Mouse (Mus musculus) ES-Bruce4 (cell line): ENCODE measurements around the gene Eif4g3. TPM values are rescaled to one million over a fixed set of nuclear protein-coding genes. Genes with fewer than 3 reads are reported as not detected.

Experiments used
- H3K27ac ChIP-seq: 2 replicates; pipeline ENCODE4 v1.5.1; 2012; ENCODE audit warnings: low read length, inconsistent platforms; ENCODE audit not compliant: insufficient read depth
- H3K27me3 ChIP-seq: 2 replicates; pipeline ENCODE4 v1.6.1; 2012; ENCODE audit warnings: mild to moderate bottlenecking, low read length, inconsistent platforms; ENCODE audit not compliant: control insufficient read depth, poor library complexity, insufficient read depth, severe bottlenecking
- H3K36me3 ChIP-seq: 2 replicates; pipeline ENCODE4 v1.6.1; 2012; ENCODE audit warnings: inconsistent platforms, mild to moderate bottlenecking, low read length, moderate library complexity; ENCODE audit not compliant: control insufficient read depth, poor library complexity, insufficient read depth, severe bottlenecking
- H3K4me1 ChIP-seq: one replicate; pipeline ENCODE4 v1.8.1; 2011; ENCODE audit warnings: low read length; ENCODE audit not compliant: control insufficient read depth, insufficient read depth
- H3K4me3 ChIP-seq: 2 replicates; pipeline ENCODE4 v1.5.1; 2011; ENCODE audit warnings: low read depth, mild to moderate bottlenecking, low read length
- H3K9ac ChIP-seq: 2 replicates; pipeline ENCODE4 v1.6.1; 2012; ENCODE audit warnings: low read depth, mild to moderate bottlenecking, inconsistent platforms; ENCODE audit not compliant: poor library complexity, severe bottlenecking
- H3K9me3 ChIP-seq: replicated peaks from 2 replicates; pipeline ENCODE4 v1.6.1; 2012; ENCODE audit warnings: mild to moderate bottlenecking, low read length, inconsistent platforms; ENCODE audit not compliant: control insufficient read depth, poor library complexity, insufficient read depth, severe bottlenecking
- CTCF ChIP-seq: IDR thresholded peaks from one replicate; pipeline ENCODE4 v1.8.1; 2011; ENCODE audit warnings: low read depth, low read length
- EP300 ChIP-seq: IDR thresholded peaks from 2 replicates; pipeline ENCODE4 v1.6.1; 2011; ENCODE audit warnings: low read depth, low read length; ENCODE audit not compliant: insufficient read depth
- POLR2A ChIP-seq: IDR thresholded peaks from one replicate; pipeline ENCODE4 v1.8.1; 2011; ENCODE audit warnings: low read length; ENCODE audit not compliant: insufficient read depth
- polyA plus RNA-seq: library from polyadenylated mRNA; stranded (reverse); fragments of >200 nt; gene quantifications from 2 replicates; pipeline ENCODE4 v1.2.4, GENCODE M21; 2011; ENCODE audit warnings: low read depth; ENCODE audit not compliant: missing spikeins, insufficient read depth, insufficient read length

Gene Eif4g3
- polyA plus RNA-seq, 1 experiment, result 71.7 TPM

DNA sequence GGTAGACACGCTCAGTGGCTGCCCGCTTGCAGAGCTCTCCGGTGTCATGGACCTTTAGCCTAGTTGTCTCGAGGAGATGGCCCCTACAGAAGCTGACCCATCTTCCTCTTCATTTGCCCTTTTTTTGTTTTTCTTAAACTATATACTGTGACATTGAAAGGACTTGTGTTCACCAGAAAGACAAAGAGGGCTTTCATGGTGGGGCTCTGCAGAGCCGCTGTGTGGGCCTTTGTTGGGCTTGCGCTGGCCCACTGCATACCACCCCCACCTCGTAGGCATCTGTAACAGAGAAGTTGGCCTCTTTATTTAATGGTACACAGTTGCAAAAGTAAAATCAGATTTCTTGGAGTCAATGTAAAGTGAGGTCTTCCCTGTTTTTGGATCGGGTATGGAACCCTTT, 44.3 kb downstream of the Eif4g3 start:
- H3K27ac ChIP-seq, result no peak overlapping the region
- no peak overlapping the region for H3K9ac ChIP-seq
- TF ChIP-seq CTCF (no peak), POLR2A (no peak), EP300 (no peak)
- no peaks in the 10 kb centered on the region for H3K27me3 ChIP-seq
- H3K4me3 ChIP-seq, result no peak overlapping the region
- H3K4me1 ChIP-seq, result peaks cover 5% of the 10 kb centered on the region
- no peaks in the 10 kb centered on the region for H3K36me3 ChIP-seq
- no peaks in the 10 kb centered on the region for H3K9me3 ChIP-seq

GRCm38 (mm10) chr4:138037896-138038295, 45.1 kb downstream of the Eif4g3 start:
- TF ChIP-seq EP300 (no peak), CTCF (no peak), POLR2A (no peak)
- no peak overlapping the region for H3K27ac ChIP-seq
- no peak overlapping the region for H3K4me3 ChIP-seq
- no peaks in the 10 kb centered on the region for H3K27me3 ChIP-seq
- H3K9me3 ChIP-seq, result no peaks in the 10 kb centered on the region
- H3K9ac ChIP-seq, result no peak overlapping the region
- peaks cover 5% of the 10 kb centered on the region for H3K4me1 ChIP-seq
- no peaks in the 10 kb centered on the region for H3K36me3 ChIP-seq

DNA sequence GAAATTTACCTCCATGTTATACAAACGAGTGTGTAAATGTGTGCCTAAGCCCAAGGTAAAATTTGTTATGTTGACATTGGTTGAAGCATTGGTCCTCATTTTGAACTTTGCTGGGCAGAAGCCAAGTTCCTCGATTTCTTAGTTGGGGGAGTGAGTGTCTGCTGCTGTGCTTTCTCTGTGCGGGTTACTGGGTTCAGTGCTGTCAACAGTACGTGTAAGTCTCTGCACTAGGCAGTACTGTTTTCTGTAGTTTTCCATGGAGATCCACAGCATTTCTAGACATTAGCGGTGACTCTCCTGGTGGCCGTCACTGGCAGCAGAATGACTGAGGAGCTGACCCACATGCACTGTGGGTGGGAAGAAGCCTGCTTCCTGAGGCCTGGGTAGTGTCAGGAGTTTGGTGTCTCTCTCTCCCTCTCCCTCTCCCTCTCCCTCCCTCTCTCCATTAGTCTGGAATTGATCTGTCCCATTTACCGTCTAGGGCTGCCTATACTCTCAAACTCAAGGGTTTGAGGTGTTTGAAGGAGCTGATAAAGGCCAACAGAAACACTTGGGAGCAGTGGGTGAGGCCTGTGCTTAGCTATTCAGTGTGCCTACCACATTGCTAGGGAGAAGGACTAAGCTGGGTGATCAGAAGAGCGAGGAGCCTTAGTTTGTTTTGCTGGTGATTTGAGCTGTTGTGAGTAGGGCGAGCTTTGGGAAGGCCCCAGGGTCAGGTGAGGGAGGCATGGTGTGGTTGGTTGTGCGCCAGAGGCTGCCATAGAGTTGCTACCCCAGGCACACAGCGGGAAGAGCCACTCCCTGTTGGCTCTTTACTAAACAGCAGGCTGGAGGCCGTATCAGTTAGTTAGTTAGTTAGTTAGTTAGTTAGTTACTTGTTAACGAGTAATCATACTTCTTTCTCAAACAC, 45.8 kb downstream of the Eif4g3 start:
- no peak overlapping the region for H3K4me3 ChIP-seq
- H3K9me3 ChIP-seq, result no peaks in the 10 kb centered on the region
- H3K36me3 ChIP-seq, result no peaks in the 10 kb centered on the region
- no peaks in the 10 kb centered on the region for H3K27me3 ChIP-seq
- H3K9ac ChIP-seq, result no peak overlapping the region; the same call in 1 of the 2 replicates
- 0 out of 2 replicates have a peak overlapping the region, but pooled peaks have one; percentile 30 for H3K27ac ChIP-seq
- H3K4me1 ChIP-seq, result peaks cover 5% of the 10 kb centered on the region
- TF ChIP-seq EP300 (no peak), CTCF (no peak), POLR2A (no peak)

GRCm38 (mm10) chr4:138039275-138039651, 46.4 kb downstream of the Eif4g3 start:
- H3K4me3 ChIP-seq, result no peak overlapping the region
- H3K27ac ChIP-seq, result no peak overlapping the region
- no peaks in the 10 kb centered on the region for H3K36me3 ChIP-seq
- H3K4me1 ChIP-seq, result peaks cover 5% of the 10 kb centered on the region
- H3K9me3 ChIP-seq, result no peaks in the 10 kb centered on the region
- H3K9ac ChIP-seq, result no peak overlapping the region
- TF ChIP-seq CTCF (no peak), EP300 (no peak), POLR2A (no peak)
- no peaks in the 10 kb centered on the region for H3K27me3 ChIP-seq

GRCm38 (mm10) chr4:138040589-138040988, 47.8 kb downstream of the Eif4g3 start:
- Histone ChIP-seq H3K9me3 (no peaks in the 10 kb centered on the region), H3K27me3 (no peaks in the 10 kb centered on the region), H3K4me3 (no peak overlapping the region), H3K36me3 (no peaks in the 10 kb centered on the region), H3K4me1 (peaks cover 5% of the 10 kb centered on the region), H3K27ac (no peak overlapping the region), H3K9ac (no peak overlapping the region)
- TF ChIP-seq POLR2A (no peak), EP300 (no peak), CTCF (peak; percentile 74)

DNA sequence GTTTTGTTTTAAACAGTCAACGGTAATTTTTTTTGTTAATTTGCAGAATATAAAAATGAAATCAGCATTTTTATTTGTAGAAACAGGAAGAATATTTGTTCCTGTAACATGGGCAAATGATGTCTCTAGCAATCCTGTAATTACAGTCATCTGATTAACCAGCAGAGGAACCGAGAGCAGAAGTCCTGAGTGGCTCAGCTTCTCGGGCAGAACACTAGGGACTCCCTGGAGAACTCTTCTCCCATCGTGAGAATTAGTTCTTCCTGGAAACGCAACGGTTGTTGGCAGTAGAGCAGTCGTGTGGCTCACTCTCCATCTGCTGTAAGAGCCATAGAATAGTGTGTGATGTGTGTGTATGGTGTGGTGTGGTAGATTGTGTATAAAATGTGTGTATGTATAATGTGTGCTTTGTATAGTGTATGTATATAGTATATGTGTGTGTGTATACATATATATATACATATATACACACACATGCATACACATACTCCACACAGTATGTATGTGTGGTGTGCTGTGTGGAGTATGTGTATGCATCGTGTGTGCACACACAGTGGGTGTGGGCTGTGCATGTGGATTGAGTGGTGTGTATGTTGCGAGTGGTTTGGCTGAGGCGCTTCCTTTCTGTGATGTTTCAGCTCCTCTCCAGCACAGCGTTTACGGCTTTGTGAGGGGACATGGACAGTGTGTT, 48.9 kb downstream of the Eif4g3 start:
- no peak overlapping the region for H3K4me3 ChIP-seq
- peaks cover 3% of the 10 kb centered on the region for H3K4me1 ChIP-seq
- H3K9ac ChIP-seq, result no peak overlapping the region
- H3K27ac ChIP-seq, result no peak overlapping the region
- H3K27me3 ChIP-seq, result no peaks in the 10 kb centered on the region
- H3K36me3 ChIP-seq, result no peaks in the 10 kb centered on the region
- TF ChIP-seq CTCF (no peak), EP300 (no peak), POLR2A (no peak)
- H3K9me3 ChIP-seq, result no peaks in the 10 kb centered on the region
